Mouse (Mus musculus): Measurements from ENCODE around the gene Fam234b. TPM values are rescaled to one million over a fixed set of nuclear protein-coding genes. Genes with fewer than 3 reads are reported as not detected.

The Fam234b gene
- polyA plus RNA-seq, 1 experiment = 14.2 TPM

DNA sequence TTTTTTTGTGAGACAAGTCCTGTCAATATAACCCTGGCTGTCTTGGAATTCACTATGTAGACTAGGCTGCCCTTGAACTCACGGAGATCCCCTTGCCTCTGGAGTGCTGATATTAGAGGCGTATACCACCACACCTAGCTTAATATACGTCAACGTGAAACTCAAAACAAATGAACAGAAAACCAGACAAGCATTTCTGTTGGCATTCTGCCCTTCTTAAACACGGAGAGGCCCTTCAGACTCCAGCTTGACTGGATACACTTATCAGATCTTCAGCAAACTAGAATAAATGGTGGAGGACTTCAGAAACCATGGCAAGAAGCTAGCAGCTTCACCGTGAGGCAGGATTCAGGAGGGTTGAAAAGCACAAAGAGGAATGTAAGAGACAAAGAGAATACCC lies 96.4 kb downstream of the Fam234b start:
- Histone ChIP-seq H3K4me1 (ENCODE audit: control insufficient read depth, insufficient read depth, low read length) (0 out of 2 replicates have a peak, but pooled peaks cover 2% of the 10 kb centered on the region), H3K27me3 (replicated peaks; ENCODE audit: control insufficient read depth, insufficient read depth, low read length) (no peaks in the 10 kb centered on the region), H3K36me3 (ENCODE audit: control insufficient read depth, insufficient read depth, low read length) (no peaks in the 10 kb centered on the region), H3K4me3 (ENCODE audit: insufficient read depth, low read depth, low read length) (no peak overlapping the region), H3K27ac (ENCODE audit: insufficient read depth, low read depth, low read length) (no peak overlapping the region)
- 77% methylated on average over 6 of the region's 6 CpGs for WGBS
- TF ChIP-seq CTCF (conservative IDR thresholded peaks at IDR 0.05; ENCODE audit: insufficient read depth, insufficient read length, low read depth, low read length) (no peak), POLR2A (IDR thresholded peaks at IDR 0.05; ENCODE audit: low read depth, low read length) (no peak)
- DNase-seq = no peak

Other genes with a start within 250 kb of the Fam234b start
- gene Apold1, start 216.3 kb upstream of the Fam234b start, polyA plus RNA-seq (2012; rRNA removed) = 0.72 and 0.79 TPM in 2 replicates
- 38.6 and 44.0 TPM in 2 replicates for gene Ddx47, start 186.4 kb upstream of the Fam234b start, polyA plus RNA-seq (2012; rRNA removed)
- 3.3 and 4.3 TPM in 2 replicates for gene Gprc5a, start 132.3 kb upstream of the Fam234b start, polyA plus RNA-seq (2012; rRNA removed)
- 0.09 and 0.19 TPM in 2 replicates for gene Gprc5d, start 79.7 kb upstream of the Fam234b start, polyA plus RNA-seq (2012; rRNA removed)
- 71.1 and 82.9 TPM in 2 replicates for gene Hebp1, start within 50 bp of the Fam234b start, polyA plus RNA-seq (2012; rRNA removed)
- gene Gsg1, start 56.4 kb downstream of the Fam234b start, polyA plus RNA-seq (2012; rRNA removed) = 0.55 and 1.4 TPM in 2 replicates
- 0.16 TPM in 1 of 2 replicates, not detected in the other for gene Pbp2, start 112.4 kb downstream of the Fam234b start, polyA plus RNA-seq (2012; rRNA removed)
- gene Emp1, start 164.6 kb downstream of the Fam234b start, polyA plus RNA-seq (2012; rRNA removed) = 56.0 and 66.3 TPM in 2 replicates